Mouse (Mus musculus) embryo, embryonic 10.5 days (tissue): ENCODE data around the gene Fmod.

Source experiments
- DNase-seq: peaks from one replicate; pipeline ENCODE4 v3.0.0-alpha.2; 2015; ENCODE audit warnings: low spot score

The Fmod gene

DNA sequence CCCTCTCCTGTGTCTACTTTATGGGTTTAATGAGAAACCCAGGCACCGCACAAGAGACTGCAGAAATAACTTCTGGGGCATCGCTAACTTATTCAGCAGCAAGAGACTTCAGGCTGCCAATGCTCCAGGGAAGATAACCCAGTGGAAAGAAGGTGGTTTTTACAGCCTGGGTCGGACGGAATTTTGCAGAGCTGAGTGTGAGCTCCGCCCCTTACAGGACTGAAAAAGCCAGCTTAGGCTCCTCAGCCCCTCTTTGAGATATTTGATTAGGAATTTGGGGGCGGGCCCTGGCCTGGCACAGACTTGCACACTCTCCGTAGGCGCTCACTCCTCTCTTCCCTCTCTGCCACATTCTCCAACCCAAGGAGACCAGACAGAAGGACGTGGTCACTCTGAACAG, at the start of gene Fmod:
Gene Fmod, plus strand, starts transcription at position 83 of the 400 bp plus-strand sequence.
- peak; percentile 40 for DNase-seq

DNA sequence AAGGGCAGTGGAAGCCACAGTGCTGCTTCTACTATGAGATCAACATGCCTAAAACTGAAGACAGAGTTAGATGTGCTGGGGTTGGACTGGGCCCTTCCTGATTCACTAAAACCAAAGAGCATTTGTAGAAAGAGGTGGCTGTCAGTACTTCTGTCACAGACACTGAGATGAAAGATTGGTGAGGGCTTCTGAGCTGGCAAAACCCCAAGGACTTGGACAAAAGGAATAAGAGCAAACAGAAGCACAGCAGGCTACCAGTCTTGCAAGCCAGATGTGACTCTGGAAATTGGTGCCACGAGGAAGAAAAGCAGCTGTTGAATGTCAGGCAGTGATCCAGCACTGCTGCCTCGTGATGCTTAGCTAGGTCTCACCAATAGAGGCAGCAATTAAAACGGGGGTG, 48.2 kb upstream of the Fmod start:
- no peak for DNase-seq

DNA sequence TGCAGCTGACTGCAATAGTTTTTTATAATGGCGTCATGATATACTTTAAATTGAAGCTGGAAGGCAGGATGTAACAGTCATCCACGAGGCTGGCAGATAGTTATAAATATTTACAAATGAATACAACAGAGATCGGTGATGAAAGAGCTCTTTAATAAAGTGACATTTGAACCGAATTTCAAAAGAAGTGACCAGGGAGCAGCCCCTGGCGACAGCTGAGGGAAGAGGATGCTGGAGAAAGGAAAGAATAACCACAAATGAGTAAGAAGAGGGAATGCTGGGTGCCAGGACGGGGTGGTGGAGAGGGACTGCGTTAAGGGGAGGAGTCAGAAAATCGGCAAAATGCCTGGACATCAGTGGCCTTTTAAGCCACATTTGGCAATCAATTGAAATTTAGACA, 45.8 kb upstream of the Fmod start:
- no peak for DNase-seq

DNA sequence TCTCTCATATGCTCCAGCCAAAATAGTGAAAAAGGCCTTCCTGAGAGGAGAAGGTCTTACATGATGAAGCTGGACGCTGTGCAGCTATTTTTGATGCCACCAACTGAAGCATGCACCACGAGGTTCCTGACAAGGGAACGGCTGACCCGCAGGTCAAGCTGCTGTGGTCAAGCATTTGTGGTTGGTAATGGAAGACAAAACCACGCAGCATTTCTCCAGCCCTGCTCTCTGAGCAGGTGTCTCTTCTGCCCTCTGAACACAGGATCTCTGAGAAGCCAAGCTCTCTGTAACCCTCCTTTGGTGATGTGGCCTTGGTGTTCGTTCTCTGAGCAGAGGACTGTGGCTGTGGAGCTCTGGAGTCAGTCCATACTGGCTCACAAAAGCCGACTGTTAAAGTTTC, 31.6 kb upstream of the Fmod start:
- no peak for DNase-seq

DNA sequence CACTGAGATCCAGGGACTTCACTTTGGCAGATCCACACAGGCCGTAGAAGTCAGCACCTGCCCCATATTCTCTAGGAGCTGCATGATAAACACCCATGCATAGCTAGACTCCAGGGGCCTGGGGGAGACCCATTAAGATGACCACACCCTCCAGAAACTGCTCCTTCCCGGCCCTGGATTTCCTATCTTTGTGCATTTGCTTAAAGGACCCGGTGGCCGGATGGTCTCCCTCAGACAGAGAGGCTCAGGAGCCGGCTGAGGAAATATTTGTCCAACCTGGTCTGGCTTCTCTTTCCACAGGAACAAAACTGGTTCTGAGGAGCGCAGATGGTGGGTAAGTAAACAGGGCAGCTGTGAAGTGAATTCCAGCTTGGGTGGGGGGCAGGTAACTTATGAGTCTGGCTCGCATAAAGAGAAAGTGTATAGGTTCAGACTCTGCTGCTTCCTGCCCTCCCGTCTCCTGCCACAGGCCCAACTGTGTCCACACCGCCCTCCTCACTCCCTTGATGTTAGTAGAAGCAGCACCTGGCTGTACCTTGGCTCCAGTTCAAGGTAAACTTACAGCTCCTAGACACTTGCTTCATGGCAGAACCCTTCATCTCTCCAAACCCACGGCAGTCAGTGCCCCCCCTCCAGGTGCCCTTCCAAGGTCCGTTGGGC, 30.8 kb upstream of the Fmod start:
- no peak for DNase-seq

DNA sequence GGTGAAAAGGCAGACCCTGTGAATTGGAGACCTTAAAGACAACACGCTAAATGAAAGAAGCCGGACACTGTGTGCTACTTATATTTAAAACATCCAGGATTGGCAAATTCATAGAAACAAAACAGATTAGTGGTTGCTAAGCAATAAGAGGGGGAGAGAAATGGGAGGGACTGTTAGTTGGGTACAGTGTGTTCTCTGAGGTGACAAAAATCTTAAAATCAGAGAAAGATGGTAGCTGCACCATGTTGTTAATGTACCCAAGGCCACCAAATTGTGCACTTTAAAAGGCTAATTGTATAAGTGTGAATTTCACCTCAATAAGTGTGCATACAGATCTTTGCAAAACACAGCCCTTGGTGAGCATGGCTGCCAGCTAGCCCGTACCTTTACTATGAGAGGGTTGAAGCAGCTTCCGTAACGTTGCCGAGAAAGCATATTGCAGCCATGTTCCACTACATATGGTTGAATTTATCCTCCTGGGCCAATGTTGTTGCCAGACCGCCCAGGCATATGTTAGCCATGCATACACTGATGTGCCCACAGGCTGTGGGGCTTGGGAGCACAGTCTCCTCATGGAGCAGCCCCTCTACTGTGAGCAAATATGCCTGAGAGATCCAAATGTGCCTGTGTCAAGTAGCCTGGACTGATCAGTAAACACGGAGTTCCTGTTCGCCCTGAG, 12.6 kb upstream of the Fmod start:
- DNase-seq: no peak

DNA sequence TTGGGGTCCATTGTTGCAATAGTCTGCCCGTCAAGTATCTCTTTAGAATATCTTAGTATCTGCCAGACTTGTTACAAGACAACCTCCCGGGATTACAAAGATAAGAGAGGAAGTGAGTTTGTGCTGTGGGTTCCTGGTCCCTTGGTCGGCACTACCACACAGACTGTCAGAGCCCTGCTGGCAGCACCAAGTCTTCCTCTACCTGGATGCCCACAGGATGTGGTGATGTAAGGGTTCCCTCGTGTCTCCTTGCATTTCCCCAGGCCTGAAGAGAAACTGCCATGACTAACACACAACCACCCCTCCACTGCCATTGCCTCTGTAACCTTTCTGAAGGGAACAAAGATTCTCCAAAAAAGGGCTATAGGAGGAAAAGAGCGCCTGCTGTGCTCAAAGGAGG, 11.1 kb upstream of the Fmod start:
- DNase-seq: no peak

DNA sequence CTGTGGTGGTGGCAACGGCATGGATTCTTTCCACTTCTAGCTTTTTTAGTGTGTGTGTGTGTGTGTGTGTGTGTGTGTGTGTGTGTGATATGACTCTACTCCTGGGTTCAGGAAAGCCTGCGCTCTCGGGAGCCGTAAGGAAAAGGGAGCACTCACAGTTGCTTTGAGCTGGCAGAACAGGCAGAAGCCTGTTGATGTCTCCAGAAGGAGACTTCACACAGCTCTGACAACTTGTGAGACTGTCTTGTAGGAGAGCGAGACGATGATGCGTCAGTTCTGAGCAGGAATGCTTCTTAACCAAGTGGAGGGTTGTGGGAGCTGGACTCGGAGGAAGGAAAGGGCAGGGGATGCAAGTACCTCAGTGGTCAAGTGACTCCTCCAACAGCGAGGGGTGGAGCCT, 10.3 kb upstream of the Fmod start:
- no peak for DNase-seq

DNA sequence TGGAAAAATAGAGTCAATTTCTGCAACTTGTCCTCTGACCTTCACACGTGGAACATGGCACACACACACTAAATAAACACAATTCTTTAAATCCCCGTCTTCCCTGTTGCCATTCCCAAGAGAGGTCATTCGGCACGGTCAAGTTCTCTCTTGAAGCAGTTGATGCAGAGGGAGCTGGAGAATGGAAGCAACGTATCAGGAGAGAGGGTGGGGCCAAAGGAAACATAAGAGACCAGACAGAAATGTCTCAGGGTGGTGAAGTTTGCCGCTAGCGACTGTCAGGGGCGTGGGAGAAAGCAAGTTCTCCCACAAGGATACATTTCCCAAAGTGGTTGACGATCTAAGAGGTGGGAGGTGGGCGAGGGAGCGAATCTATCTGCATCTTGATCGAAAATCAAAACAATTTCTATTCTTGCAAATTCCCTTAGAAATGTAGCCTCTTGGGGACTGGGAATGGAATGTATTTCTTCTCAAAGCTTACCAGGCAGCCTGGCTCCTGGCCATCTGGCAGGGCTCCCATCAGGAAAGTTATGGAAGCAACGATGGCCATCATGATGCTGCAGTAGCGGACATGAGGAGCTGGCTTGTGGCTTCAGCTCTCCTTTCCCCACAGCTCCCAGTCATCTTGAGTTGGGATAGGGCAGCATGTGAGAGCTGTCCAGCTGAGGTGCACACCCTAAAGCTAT, 8.8 kb upstream of the Fmod start:
- DNase-seq: no peak

DNA sequence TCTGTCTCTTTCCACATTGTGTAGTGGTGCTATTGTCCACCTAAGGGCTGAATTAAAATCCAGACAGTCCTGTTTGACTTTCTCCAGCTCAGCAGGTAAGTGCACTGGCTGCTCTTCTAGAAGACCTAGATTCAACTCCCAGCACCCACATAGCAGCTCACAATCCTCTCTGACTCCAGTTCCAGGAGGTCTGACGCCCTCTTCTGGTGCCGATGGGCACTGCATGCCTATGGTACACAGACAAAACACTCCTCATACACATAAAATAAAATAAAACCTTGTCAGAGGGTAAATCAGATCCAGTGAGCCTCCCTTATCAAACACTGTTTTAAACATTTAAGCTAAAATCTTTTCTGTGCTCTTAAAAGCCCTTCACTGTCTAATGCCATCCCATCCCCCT, 562 bp upstream of the Fmod start:
- DNase-seq: no peak

DNA sequence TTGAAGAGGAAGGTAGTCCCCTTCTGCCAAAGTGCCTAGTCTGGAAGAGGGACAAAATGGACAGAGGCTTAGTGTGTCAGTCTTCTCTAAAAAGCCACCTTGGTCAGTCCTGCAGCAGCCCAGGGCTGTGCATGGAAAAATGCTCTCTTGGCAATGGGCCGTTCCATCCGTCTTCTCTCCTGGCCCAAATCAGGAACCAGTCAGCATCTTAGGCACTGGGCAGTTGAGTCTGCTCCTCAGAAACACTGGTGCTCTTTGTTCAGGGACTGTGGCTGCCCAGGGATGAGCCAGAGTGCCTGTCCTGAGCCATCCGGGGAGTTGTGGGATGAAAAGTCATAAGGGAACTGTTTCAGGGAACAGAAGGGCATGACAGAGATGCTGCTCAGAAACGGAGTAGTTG, 1.3 kb downstream of the Fmod start:
- no peak for DNase-seq

DNA sequence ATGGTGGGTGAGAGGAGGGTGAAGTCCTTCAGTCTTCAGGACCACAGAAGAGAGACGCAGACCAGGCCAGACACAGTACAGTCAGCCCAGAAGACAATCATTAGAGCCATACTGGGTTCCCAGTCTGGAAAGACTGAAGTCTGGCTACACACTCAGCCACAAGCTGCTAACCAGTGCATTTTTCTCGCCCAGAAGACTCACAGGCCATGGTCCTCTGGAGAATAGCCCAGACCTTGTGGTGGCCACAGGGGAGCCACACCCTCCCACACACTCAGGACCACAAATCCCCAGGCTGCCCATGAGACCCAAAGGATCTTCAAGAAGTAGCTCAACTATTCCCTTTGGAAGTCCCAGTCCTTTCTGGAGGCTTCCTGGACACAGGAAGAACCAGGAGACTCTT, 2.3 kb downstream of the Fmod start:
- no peak for DNase-seq

DNA sequence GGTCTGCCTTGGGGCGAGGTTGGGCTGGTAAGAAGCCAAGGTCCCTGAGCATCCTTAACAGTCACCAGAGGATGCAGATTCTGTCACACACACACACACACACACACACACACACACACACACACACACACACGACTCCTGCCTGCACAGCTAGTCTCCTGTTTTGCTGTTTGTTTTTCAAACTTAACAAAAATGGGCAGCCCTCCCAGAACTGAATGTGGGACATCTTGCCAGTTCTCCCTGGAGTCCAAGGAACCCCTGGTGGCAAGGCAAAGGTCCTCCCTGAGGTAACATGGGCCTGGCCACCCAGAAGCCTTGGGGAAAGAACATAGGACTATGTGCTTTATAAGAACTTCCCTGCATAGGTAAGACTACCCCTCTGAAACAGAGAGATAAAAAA, 4.8 kb downstream of the Fmod start:
- DNase-seq: no peak

DNA sequence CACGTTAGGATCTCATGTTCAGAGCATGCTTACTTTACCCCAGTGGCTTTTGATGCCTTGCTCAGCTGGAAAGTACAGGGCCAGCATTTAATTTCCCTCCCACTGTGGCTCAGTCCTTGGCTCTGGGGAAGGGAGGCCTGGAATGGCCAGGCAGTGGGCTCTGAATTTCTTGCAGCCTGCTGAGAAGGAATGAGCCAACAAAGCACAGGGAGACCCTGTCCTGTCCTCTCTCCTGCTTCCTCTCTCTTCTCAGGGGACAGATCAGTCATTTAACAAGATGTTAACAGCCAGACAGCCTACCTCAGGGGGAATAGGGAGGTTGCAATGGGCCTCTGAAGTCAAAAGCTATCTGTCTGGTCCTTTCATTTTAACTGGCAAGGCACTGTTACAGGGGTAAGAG, 5.3 kb downstream of the Fmod start:
- no peak for DNase-seq

DNA sequence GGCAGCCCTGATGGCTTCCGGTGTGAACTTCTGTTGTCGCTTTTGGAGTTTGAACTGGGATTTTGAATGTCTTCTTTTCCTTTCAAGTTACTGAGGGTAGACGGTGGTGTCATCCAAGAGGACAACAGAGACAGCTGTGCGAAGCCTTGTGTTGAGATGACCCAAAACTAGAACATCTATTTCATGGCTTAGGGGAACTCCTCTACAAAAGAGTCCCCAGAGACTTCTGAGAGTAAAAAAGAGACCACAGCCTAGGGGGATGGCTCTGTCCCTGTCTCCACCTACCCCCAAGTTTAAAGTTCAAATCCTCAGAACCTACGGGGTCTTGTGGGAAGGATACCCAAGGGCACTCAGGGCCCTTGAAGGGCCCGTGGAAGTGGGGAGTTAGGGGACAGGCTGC, 7.8 kb downstream of the Fmod start:
- no peak for DNase-seq

DNA sequence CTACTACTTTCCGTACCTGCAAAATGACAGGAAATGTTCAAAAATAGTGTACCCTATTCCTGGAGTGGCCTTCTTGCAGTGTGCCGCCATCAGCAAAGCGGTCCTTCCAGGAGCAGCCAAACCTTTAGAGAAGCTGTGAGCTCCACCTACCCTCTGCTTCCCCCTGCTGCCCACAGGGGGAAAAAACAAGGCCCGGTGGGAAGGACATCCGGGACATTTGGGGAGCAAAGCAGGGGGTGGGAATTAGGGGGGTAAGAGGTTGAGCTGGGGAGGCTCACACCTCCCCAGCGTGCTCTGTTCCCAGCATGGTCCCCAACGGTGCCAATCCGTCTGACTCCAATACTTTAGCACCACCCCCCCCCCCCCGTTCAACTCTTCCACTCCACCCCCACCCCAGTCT, 8.9 kb downstream of the Fmod start:
- peak; percentile 90 for DNase-seq

DNA sequence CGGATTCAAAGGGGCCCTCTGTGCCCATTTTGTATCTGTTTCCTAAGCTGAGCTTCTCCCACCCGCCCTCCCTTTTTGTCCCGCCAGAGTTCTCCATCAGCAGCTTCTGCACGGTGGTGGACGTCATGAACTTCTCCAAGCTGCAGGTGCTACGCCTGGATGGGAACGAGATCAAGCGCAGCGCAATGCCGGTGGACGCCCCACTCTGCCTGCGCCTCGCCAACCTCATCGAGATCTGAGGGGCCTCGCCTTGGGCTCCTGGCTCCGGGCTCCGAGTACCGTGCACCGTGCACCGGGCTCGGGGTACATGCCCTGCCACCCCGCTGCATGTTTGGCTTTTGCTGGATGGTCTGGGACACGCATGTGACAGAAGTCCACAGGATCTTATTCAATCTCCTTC, 9.3 kb downstream of the Fmod start:
- DNase-seq: no peak

DNA sequence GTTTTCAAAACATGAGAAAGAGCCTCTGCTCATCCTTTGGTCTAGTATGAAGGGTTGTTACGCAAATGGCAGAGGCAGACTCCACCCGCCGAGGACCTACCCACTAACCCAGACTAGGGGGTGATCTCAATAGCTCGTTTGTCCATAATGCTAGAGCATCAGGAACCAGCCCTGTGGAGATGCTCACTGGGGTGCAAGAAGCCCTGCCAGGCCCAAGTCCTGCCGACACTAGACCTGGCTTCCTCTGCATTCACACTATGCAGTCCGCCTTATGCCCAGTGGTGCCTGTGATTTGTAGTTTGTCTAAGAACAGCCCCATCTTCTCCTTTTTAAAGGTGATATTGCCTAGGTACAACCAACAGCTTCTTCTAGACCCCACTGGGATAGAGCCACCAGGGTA, 10.4 kb downstream of the Fmod start:
- no peak for DNase-seq

DNA sequence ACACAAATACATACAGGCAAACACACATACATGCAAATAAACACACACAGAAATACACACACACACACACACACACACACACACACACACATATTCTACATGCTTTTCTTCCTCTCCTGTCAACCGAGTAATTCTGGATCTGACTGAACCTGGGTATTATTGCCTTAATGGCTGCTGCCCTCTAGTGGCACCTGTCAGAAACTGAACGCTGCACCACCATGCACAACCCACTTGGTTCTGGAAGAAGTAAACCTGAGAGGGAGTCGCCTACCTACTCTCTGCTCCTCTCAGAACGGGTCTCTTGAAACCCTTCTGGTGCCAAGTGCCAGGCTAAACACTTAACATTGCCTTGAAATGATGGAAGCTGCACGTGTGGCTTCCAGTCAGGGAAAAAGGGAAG, 11.7 kb downstream of the Fmod start:
- DNase-seq: peak; percentile 92

DNA sequence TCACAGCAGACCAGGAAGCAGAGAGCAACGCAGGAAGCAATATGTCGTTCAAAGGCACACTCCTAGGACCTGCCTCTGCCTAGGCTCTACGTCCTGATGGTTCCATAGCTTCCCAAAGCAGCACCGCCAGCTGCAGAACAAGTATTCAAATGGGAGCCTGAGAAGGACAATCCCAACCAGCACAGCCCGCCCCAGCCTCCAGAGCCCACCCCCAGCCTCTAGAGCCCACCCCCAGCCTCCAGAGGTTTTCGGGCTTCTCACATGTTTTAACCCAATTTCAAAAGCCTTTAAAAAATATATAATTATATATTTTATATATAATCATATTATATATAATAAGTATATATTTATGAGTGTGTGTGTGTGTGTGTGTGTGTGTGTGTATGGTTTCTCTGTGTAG, 12.5 kb downstream of the Fmod start:
- DNase-seq: no peak

DNA sequence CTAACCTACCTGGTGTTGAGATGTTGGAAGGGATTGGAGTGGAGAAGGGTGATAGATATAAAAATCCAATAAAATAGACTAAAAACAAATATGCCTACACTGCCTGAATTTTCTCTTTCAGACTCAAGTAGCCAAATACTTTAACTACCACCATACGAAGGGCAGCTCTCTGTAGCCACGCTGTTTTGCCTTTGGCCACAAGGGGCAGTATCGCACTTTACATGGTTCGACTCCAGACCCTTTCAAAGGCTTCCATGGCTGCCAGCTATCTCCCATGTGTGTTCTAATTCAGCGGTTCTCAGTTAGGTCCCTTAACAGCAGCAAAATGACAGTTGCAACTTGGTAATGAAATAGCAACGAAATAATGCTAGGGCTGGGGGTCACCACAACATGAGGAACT, 16.2 kb downstream of the Fmod start:
- DNase-seq: peak; percentile 94

DNA sequence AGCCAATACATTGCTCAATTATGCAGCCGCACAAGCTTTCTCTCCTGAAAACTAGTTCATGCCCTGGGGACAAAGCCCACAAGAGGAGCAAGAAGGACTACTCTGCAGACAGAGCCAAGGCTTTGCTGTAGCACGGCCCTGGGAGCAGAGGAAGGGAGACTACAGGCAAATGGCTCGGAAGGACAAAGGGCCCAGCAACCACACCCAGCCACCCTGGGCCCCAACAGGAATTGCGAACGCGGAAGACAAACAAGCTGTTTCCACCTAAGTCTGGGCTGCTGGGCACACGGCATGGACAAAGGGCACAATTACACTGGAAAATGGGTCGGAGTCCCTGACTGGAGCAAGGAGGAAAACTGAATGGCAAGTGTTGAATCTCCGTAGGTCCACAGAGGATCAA, 18.0 kb downstream of the Fmod start:
- no peak for DNase-seq

DNA sequence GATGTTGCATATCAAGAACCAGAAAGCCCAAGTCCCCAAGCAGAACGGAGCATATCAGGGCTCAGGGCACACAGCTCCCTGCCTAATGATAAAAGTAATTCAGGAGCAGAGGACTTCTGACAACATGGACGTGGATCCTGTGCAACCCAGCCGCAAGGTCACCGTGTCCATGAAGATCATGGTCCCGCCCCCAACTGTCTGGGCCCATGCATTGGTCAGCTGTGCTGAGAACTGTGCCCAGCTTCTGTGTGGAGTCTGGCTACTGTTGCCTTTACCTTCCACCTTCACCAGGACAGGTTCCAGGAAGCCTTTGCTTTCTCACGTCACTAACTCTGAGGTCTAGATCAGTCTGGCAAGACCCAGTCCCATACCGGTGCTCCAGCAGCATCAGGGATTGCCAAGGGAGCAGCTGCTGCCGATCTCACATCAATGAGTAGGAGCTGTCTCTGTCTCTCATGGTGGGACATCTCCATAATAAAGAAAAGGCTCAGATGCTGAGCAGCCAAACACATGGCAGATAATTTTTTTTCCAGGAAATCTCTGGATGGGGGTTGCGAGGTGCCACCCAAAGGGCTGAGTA, 18.7 kb downstream of the Fmod start:
- no peak for DNase-seq
